Mouse (Mus musculus): ENCODE results near the gene Pold4.
"Not testable (repeated sequence)": the region's sequence is repeated elsewhere in the genome, so short reads cannot be mapped to it uniquely, and the experiment has no call there.

Pold4 gene

DNA sequence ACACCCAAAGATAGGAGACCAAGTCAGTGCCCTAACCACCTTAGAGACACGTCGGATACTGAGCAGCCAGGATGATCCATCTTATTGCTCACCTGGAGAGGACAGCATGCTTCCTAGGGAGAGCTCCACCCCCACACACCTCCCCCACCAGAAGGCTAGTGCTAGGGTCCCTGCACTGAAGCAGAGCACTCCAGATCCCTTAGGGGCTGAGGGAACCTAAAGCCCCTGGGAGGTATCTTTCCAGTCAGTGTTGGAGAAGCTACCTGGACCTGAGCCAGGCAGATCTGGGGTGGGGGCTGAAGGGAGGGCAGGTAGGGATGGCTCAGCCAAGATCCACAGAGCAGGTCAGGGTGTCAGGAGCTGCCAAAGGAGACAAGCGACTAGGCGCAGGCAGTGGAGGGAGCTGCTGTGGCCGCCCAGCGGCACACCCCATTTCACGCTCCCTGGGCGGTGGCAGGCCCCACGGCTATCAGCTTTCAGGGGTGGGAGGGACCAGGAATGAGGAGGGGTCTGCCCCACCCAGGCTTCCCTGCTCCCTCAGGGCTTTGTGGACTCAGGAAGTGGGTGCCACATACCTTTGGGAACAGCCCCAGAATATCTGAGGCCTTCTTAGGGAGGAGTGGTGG, 2.1 kb upstream of the Pold4 start:
- DNase-seq: no peak

DNA sequence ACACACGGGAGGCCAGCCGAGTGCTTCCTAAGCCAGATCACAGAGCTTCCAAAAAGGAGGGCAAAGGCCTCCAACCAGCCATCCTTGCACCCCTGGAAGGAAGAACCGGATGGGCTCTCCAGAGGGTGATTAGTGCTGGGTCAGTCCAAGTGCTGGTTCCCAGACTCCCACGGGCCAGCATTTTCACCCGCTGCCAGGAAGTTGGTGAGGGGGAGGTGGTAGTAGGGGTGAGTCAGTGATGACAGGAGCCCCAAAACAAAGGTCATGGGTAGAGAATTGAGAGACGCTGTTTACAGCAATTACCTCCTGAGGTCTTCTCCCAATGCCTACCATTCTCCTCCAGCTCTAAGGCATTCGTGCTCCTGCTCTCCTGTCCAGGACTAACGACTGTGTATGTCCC, 1.3 kb upstream of the Pold4 start:
- DNase-seq: no peak

DNA sequence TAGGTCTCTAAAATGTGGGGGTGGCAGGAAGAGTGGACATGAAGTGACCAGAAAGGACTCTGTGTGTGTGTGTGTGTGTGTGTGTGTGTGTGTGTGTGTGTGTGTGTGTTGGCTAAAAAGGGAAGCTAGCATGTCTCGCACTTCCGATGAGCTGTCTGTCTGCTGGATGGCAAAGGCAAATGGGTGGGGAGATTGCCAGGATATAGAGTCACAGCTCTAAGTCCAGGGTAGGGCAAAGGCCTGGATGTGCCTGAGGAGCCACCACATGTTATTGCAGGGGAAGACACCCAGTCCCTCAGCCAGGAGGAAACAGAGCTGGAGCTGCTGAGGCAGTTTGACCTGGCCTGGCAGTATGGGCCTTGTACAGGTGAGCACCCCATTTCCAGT, 480 bp downstream of the Pold4 start:
- no peak for DNase-seq

DNA sequence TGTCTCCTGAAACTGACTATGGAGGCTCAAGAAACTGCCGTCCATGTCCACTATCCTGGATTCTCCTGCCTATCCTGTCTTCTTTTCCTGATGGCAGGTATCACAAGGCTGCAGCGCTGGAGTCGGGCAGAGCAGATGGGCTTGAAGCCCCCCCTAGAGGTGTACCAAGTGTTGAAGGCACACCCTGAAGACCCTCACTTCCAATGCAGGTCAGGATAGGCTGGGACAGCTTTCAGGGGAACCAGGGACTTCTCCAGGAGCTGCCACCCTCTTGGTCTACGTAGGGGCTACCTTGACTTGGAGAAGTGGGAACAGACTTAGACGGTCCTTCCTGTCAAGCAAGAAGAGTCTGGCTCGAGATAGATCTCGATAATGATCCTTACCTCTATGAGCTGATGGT, 952 bp downstream of the Pold4 start:
- no peak for DNase-seq

DNA sequence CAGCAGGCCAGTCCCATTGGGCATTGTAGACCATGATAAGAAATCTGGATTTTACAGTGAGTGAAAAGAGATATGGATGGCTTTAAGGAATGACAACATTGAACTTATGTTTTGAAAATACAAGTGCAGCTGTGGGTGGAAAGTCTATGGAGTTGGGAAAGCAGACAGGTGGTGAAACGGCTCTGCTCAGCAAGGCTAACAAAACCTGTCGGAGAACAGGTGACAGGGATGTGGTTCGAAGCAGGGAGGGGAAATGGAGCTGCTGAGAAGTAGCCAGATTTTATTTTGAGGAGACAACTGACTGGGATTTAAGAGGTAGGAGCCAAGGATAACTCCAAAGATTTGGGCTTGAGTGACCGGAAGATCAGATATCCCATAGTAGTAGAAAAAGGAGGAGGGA, 2.8 kb downstream of the Pold4 start:
- DNase-seq: no peak

DNA sequence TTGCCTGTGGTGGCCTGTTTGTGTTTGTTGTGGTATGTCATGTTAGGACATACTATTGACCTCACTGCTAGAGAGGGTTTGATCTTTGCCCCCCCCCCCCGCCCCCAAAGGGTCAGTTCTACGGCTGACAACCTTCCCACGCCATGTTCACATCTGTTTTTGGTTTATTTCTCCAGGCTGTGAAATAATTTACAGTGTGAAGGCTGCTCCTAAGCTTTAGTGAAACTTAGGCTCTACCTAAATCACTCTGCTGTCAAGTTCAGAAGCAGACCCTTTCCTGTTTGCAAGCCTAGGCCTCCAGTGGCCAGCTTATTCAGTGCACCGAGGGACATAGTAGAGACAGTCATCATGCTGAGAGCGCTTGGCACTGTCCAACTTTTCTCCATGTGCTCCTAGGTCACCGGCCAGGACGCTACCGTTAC, 8.6 kb downstream of the Pold4 start:
- DNase-seq: no peak

DNA sequence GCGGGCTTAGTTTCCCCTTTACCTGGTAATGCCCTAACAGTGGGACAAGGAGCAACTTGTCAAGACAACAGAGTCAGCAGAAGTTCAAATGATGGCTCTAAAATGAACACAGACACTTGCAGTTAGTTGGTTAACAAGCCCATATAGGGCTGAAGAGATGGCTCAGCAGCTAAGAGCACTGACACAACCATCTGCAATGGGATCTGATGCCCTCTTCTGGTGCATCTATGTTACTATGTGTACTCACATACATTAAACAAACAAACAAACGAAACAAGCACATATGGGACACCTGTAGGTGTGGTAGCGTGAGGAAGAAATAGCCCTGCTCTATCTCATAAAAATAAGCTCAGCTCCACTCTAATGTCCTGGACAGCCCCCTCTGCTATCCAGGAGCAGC, 10.7 kb downstream of the Pold4 start:
- no peak for DNase-seq

DNA sequence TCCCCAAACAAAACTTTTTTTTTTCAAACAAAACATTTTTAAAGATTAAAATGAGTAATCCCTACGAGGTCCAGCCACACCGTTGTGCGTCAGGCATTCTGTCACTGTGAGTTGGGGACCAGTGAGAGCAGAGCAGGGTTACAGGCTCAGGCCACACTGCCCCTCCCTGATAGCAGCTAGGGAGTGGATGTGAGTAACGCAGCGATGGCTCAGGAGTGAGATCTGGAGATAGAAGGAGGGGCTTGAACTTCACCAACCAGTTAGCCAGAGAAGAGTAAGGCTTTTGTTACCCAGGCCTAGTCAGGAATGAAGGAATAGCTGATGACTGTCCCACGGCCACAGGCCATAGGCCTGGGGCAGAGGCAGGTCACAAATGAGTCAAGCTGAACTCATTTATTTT, 13.1 kb downstream of the Pold4 start:
- DNase-seq: no peak

DNA sequence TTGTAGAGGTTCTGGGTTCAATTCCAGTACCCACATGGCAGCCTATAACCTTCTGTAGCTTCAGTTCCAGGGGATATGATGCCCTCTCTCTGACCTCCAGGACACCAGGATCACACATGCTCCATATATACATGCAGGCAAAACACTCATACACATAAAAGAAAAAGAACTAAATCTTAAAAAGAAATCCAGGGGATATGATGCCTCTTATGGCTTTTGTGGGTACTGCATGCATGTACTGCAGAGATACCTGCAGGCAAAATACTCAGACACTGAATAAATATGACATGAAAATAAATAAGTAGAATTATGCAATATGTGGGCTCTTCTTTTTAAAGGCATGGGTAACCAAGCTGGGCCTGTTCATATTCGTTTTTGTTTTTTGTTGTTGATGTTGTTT, 15.3 kb downstream of the Pold4 start:
- DNase-seq: no peak

DNA sequence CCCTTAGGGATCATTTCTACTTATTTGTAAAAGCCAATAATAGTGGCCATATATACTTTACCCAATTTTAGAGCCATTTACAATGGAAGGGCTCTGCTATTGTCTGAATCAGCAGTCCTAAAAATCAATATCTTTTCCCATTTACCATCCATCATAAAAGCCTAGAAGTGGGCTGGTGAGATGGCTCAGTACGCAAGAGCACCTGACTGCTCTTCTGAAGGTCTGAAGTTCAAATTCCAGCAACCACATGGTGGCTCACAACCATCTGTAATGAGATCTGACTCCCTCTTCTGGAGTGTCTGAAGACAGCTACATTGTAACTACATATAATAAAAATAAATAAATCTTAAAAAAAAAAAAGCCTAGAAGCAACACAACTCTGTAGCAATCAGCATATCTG, 17.0 kb downstream of the Pold4 start:
- DNase-seq: not testable (repeated sequence)

DNA sequence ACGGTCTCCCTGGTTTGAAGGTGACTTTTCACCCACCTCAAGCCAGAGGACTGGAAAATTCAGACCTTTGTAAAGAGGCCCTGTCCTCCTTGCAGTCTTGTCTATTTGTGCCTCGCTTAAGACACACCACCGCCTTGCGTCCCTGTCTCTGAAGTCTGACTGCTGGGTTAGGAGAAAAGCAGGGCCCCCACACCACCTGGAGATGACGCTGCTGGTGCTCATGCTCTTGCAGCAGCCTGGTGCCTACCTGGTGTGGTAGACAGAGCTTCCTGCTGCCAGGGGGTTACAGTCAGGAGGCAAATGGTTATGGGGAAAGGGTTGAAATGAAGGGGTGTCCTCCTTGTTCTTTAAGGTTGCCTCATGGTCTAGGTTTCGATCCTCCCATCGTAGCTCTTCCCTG, 22.5 kb downstream of the Pold4 start:
- no peak for DNase-seq

DNA sequence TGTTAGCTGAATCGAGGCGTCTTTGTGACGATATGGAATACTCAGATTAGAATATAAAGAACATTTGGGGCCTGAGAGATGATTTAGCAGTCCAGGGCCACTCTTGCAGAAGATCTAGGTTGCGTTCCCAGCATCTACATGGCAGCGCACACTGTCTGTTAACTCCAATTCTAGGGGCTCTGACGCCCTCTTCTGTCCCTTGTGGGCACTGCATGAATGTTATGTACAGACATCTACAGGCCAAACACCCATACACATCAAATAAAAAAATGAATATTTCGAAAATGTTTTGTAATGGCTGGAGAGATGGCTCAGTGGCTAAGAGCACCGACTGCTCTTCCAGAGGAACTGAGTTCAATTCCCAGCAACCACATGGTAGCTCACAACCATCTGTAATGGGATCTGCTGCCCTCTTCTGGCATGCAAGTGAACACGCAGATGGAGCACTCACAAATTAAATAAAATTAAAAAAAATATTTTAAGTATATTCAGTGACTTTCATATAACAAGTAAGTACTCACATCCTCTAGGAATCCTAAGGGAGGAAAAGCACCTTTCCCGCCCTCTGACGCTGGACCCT, 24.0 kb downstream of the Pold4 start:
- DNase-seq: no peak

DNA sequence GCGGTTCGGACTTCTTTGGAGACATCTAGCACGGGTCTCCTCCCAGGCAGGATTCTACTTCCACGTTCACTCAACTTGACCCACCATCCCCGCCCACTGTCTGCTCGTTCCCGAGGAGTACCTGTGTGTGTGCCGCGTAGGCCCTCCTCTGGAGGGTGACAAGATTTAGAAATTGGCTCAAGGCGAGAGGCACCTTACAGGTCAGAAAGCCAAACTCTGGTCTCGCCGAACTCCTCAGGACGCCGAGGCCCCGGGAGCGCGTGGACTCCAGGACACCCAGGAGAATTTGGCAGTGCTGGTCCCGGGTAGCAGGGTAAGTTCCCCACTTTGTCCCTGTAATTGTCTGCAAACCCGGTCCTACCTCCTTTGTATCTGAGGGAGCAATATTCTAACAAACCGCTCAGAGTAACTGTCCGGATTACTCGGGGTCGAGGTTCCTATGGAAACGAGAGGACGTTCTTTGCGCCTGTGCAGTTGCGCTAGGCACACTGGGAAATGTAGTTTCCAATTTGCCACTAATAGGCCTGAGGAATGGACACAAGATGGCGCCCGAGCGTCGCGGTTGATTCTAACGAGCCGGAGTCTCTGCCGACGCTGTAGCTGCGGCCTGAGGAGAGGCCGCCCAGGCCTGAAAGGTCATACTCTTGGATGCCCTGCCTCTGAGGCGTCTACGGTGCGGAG, 25.7 kb downstream of the Pold4 start:
- DNase-seq: peak; percentile 96

DNA sequence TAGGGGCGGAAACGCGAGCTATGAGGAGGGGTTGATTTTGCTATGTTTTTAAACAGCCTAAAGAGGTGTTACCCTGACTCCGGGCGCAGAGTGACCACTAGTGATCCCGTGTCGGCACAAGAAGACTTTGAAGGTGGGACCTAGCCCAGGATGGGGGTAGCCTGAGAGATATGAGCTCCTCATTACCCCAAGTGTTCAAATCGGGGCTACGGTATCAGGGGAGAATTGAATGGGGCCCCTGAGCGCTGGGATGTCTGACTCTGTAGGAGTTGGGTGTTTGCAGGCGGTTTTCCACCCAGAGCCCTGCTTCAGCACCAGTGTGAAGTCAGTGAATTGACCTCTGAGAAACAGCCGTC, 26.2 kb downstream of the Pold4 start:
- DNase-seq: no peak

DNA sequence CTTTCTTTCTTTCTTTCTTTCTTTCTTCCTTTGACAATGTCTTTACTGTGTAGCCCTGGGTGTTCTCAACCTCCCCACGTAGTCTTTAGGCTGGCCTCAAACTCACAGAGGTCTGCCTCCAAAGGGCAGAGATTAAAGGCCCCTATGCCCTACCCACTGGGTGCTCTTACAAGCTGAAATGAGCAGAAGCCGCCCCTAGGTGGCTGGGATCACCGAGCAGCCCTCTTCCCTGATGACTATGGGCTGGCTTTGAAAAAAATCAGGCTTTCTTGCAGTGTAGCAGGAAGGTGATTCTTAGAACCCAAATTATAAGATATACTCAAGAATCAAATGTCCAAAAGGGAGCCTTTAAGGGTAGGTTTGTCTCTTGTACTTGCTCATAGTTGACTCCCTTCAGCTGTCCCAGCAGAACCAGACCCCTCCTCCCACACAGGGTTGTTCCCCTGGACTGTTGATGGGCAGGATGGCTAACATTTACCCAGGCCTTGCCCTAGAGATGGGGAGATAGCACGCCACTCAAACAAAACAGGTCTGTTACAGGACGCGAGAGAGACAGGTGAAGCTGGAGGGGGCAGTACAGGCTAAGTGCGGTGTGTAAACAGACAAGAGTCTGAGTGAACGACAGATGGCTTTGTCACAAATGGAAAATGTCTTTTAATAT, 29.5 kb downstream of the Pold4 start:
- no peak for DNase-seq

DNA sequence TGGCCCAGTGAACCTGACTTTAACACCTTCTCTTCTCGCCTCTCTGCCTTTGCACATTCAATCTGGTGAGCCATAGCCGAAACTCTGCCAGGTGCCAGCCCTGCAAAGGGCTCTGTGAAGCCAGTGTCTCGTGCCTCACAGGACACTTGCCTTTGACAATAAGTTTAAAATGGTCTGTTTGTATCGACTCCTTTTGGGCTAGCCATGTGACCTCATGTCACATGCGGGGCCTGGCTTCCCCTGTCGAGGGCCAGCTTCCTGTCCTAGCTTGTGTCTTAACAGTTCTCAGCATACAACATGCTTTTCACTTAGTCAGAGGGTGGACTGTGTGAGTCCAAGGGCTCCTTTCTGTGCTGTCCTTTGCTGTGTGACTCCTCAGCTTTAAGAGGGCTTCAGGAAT, 31.1 kb downstream of the Pold4 start:
- no peak for DNase-seq

DNA sequence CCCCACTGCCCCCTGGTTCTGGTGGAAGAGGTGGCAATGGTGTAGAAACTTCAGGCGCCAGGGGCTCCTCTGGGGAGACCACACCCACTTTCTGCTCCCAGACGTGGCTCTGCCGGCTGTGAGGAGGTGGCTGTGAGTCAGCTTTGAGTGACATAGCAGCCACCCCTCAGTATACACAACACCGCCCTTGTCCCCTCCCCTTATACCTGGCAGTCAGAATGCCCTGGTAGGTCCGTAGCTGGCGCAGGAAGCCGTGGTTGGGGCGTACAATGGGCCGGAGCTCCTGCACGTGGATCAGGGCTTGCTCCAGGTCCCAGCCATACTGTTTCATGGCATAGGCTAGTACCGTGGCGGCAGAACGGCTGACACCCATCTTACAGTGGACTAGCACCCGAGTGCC, 32.0 kb downstream of the Pold4 start:
- no peak for DNase-seq

DNA sequence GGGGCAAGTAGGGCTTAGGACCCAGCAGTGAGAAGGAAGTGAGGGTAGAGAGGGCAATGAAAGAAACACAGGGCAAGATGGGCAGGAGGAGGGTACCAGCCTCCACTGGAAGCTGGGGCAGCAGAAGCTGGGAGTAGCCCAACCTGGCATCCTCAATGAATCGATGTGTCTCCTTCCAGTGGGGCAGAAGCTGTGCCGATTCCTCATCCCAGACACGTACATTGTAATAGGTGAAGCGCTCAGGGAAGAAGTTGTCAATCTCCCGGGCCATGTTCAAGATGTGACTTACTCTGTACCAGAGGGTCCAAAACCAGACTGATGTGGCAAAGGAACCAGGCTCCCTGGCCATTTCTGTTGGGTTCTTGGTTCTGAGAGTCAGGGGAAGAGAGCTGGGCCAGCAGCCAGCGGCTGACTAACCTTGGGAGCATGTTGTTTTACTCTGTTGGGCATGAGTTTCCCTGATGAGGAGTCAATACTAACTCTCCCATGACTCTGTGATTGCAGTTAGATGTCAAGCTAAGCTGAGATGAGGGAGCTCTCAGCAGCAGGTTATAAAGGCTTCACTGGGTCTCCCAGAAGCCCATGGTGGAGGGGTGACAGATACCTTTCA, 32.6 kb downstream of the Pold4 start:
- DNase-seq: no peak

DNA sequence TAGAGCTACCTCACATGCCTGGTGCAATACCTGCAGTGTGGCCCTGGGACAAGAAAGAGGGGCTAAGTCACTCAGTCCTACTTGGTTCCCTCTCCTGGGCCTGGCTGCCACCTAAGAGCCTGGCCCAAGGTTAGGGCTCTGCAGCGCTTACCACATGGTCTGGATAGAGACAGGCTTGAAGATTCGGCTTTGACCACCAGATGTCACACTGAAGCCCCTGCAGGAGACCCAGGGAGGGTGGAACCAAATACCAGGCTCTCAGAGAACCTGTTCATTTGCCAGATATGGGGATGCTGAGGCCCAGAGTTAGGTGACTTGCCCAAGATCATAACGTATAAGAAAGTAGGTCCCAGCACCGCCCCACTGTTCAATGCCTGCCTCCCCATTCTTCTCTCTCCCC, 34.3 kb downstream of the Pold4 start:
- DNase-seq: no peak

DNA sequence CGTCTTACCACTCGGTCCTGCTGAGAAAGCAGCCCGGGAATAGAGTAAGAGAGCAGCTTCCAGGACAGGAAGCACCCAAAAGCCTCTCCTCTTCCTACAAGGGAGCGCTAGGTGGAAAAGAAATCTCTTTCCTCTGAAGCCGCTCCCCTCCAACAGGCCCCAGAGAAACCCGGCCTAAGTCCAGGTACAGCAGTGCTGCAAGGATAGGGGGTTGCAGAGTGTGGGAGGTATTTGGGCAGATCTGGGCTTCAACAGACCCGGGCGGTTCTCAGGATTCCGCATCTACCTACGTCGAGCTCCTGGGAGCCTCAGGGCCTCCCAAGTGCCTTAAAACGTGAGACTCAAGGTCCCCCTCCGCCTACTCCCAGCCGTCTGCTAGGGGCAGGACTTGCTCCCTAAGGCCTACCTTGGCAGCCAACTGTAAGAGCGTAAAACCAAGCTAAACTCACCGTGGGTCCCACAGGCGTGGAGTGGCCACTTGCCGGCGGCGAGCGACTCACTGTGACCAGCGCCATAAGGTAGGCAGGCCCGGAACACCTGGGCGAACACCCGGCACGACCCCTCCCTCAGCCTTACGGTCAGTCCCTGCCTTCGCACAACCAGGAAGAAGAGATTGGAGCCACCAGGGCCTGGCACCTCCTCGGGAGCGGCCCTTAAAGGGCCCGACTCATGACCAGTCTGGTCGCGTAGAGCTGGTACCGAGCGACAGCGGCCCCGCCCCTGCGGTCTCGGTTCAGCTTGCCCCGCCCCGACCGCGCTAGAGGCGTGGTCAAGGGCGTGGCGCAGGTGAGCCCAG, 37.1 kb downstream of the Pold4 start, which contains the start of gene Ssh3:
Gene Ssh3 (minus strand): TSS at position 615 of the 796 bp plus-strand sequence.
- peak; percentile 77 for DNase-seq

DNA sequence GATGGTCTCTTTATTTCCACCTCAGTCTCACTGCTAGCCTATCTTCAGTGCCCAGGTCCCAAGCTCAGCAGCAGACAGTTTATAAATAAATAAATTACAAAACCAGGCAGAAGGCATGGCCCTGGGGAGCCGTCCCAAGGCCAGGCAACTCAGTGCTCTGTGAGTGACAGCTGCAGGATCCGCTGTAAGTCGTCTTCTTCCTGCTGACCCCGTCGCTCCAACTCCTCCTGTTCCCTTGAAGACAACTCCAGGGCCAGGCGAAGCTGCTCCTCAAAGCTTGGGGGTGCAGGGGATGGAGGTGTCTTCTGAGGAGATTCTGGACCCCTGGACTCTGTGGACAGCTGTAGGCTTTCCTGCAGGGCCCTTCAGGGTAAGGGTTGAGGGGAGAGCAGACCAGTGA, 38.5 kb downstream of the Pold4 start:
- no peak for DNase-seq

DNA sequence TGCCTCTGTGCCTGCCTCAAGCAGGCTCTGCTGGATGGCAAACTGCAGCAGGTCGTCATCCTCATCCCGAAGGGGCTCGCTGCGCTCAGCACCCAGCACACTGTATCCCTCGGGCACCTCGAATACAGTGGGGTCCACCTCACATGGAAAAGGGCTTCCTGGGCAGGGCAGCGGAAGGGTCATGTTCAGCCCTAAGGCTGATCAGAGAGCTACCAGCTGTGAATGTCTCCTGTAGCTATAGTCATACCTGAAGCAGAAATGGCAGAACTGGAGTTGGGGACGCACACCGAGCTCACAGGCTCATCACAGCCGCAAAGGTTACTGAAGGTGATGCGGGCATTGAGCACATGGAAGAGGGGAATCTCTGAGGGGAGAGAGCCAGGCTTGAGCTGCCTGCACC, 39.3 kb downstream of the Pold4 start:
- DNase-seq: no peak

DNA sequence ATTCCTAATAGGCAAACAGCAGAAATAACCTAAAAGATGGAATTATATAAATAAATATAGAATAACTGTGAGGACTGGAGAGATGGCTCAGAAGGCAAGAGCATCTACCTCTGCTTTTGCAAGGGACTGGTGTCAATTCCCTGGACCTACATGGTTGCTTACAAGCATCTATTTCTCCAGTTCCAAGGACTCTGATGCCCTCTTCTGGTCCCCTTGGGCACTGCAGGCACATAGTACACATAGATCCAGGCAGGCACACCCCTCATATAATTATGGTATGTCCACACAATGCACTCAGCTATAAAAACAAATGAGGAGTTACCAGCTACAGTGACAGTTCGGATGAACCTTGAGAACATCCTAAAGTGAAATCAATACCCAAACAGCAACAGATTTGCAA, 47.8 kb downstream of the Pold4 start:
- no peak for DNase-seq
